Mouse (Mus musculus) cerebellum, adult 18-20 months (tissue): ENCODE measurements at regions not wholly inside any gene's neighbourhood (a gene's known extent, or its start where the extent isn't known, plus 50 kb on each side); places are given as distances from the start of the nearest gene placed in this dataset.

Experiments used
- DNase-seq, 2 experiments: peaks; one replicate each; pipeline ENCODE4 v3.0.0; 2021

DNA sequence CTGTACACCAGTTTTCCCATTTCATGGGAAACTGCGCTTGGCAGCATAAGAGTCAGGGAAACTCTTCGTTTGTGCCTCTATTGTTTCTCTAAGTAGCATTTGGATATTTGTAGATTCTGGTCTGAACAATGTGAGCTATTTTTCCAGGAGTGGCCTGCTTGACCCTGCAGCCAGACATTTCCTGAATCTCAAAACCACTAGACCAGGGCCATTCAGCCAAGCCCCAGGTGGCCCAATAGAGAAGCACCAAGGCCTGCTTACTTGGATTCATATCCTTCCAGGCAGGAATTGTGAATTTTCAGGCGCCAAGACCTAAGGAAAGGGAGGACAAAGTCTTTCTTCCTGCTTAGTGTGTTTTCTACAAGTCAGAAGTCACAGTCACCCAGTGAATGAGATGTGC is 85.9 kb upstream of the Hs3st1 start:
- no peak for DNase-seq

DNA sequence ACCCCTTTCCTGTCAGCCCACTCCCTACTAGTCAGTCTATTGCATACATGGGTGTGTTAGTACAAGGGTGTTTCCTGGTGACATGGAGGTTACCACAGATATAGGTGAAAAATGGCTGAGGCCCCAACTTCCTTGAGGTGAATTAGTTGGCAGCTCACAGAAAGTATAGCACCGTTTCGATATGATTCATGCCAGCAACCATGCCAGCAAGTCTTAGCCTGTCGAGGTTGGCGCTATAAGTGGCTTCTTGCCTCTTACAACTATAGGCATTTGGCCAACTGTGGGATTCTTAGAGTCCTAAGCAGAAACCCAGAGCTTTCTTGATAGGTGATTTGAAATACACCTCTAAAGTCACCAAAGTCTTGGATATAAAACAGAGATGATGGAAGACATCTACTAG is 85.3 kb upstream of the Hs3st1 start:
- no peak for DNase-seq

DNA sequence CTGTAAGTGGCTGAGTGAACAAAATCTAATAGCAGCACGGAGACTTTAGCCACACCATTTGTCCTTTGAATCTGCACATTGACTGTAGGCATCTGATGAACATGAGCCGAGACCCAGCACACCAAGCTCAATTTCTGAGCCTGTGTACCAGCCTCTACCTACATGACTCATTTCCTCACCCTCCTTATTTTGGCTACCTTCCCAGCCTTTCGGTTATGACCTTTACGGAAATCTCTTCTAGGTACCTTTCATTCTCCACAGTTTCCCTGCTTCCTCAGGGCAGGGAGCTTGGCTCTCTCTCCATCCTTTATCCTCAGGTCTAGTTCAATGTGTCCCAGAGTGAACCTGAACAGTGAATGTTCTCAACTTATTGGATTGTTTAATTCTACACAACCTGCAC is 77.3 kb upstream of the Hs3st1 start:
- peak; percentile 32 to 53 for DNase-seq

DNA sequence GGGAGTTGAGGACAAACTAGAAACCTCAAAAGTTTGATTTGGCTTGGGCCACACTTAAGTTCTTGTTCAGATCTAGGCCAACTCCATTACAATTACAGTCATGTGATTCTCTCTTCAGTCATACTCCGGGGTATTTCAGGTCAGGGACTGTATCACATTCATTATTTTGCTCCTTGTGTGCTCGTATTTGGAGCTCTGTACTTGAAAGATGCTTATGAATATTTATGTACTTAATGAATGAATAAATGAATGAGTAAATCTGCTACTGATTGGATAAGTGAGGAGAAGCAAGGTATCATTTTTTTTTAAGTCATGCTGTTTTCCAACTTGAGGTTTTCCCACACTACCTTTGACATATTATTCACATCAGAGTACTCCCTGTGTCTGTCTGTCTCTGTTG is 69.4 kb upstream of the Hs3st1 start:
- no peak for DNase-seq

DNA sequence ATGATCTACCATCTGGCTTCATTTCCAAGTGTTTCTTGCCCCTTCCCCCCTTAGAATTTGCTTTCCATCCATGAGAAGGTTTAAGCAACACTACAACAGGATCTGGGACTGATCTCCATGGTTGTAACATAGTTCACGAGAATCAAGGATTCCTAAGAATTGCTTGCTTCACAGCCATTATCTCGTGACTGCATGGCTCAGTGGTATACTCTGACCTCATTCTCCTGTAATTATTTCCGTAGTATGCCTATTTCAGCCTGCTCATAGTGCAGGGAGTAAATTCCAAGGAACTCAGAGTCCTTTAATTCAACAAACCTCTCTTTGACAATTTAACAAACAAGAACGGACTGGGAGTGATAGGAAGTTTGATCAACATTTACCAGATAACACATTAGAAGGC is 51.4 kb upstream of the Hs3st1 start:
- DNase-seq, result no peak
